Mouse (Mus musculus): ENCODE measurements around the gene Ascc2.
A peak's percentile ranks its signal among the peaks of the same experiment; 100 is the strongest.
"Not testable (repeated sequence)": the region's sequence is repeated elsewhere in the genome, so short reads cannot be mapped to it uniquely, and the experiment has no call there.

Ascc2 gene

GRCm38 (mm10) chr11:4683516-4683915 is 46.0 kb downstream of the Ascc2 start:
- DNase-seq (ENCODE audit: low read depth, low spot score), result no peak

- DNase-seq (ENCODE audit: low read depth, low spot score), result no peak
Observed at GRCm38 (mm10) chr11:4684186-4684585, 46.6 kb downstream of the Ascc2 start.

GRCm38 (mm10) chr11:4685071-4685470 is 47.5 kb downstream of the Ascc2 start:
- DNase-seq (ENCODE audit: low read depth, low spot score), result no peak

- DNase-seq (ENCODE audit: low read depth, low spot score), result no peak
Observed at GRCm38 (mm10) chr11:4685510-4685909, 48.0 kb downstream of the Ascc2 start.

- DNase-seq (ENCODE audit: low read depth, low spot score), result no peak
Observed at GRCm38 (mm10) chr11:4687027-4687426, 49.5 kb downstream of the Ascc2 start.

GRCm38 (mm10) chr11:4687874-4688273 is 50.3 kb downstream of the Ascc2 start:
- no peak for DNase-seq (ENCODE audit: low read depth, low spot score)

GRCm38 (mm10) chr11:4688632-4689380 is 51.3 kb downstream of the Ascc2 start:
- DNase-seq (ENCODE audit: low read depth, low spot score), result no peak

GRCm38 (mm10) chr11:4690353-4690752 is 52.8 kb downstream of the Ascc2 start:
- DNase-seq (ENCODE audit: low read depth, low spot score), result no peak

- no peak for DNase-seq (ENCODE audit: low read depth, low spot score)
Observed at GRCm38 (mm10) chr11:4691213-4691612, 53.7 kb downstream of the Ascc2 start.

- no peak for DNase-seq (ENCODE audit: low read depth, low spot score)
Observed at GRCm38 (mm10) chr11:4692162-4692561, 54.6 kb downstream of the Ascc2 start.

GRCm38 (mm10) chr11:4697043-4697983 is 59.8 kb downstream of the Ascc2 start:
- no peak for DNase-seq (ENCODE audit: low read depth, low spot score)

GRCm38 (mm10) chr11:4700726-4701125 is 63.2 kb downstream of the Ascc2 start:
- no peak for DNase-seq (ENCODE audit: low read depth, low spot score)

- DNase-seq (ENCODE audit: low read depth, low spot score), result no peak
Observed at GRCm38 (mm10) chr11:4703688-4704071, 66.1 kb downstream of the Ascc2 start.

GRCm38 (mm10) chr11:4704072-4704964 is 66.8 kb downstream of the Ascc2 start, which contains the start of the genes Uqcr10 and Zmat5:
TSS of gene Uqcr10 (minus strand) at chr11:4704342.
TSS of gene Zmat5 (plus strand) at chr11:4704678.
- DNase-seq (ENCODE audit: low read depth, low spot score), result peak; percentile 95

- no peak for DNase-seq (ENCODE audit: low read depth, low spot score)
Observed at GRCm38 (mm10) chr11:4705178-4705577, 67.6 kb downstream of the Ascc2 start.

- not testable (repeated sequence) for DNase-seq (ENCODE audit: low read depth, low spot score)
Observed at GRCm38 (mm10) chr11:4710188-4710587, 72.6 kb downstream of the Ascc2 start.

- no peak for DNase-seq (ENCODE audit: low read depth, low spot score)
Observed at GRCm38 (mm10) chr11:4712822-4713221, 75.3 kb downstream of the Ascc2 start.

GRCm38 (mm10) chr11:4714727-4715126 is 77.2 kb downstream of the Ascc2 start:
- DNase-seq (ENCODE audit: low read depth, low spot score), result no peak

GRCm38 (mm10) chr11:4715596-4715995 is 78.0 kb downstream of the Ascc2 start:
- no peak for DNase-seq (ENCODE audit: low read depth, low spot score)

GRCm38 (mm10) chr11:4716530-4717236 is 79.1 kb downstream of the Ascc2 start:
- DNase-seq (ENCODE audit: low read depth, low spot score), result no peak

GRCm38 (mm10) chr11:4718548-4718947 is 81.0 kb downstream of the Ascc2 start:
- DNase-seq (ENCODE audit: low read depth, low spot score), result no peak
